Mouse (Mus musculus) stomach, embryonic 14.5 days (tissue): ENCODE data around the gene Hapln2. TPM values are rescaled to one million over a fixed set of nuclear protein-coding genes. Genes with fewer than 3 reads are reported as not detected.

ENCODE experiments used
- ATAC-seq: fragments of 200-750 bp; cut with Nextera tagmentation; 2 replicates; pipeline ENCODE4 v1.8.0; 2017; ENCODE audit warnings: low read depth, moderate TSS enrichment; ENCODE audit not compliant: insufficient number of reproducible peaks, insufficient read depth, low FRiP score
- H3K27ac ChIP-seq: fragments of 300-500 bp; sonication (generic); 2 replicates; pipeline ENCODE4 v1.5.1; 2014; ENCODE audit warnings: mild to moderate bottlenecking, low read length, moderate library complexity, mixed read lengths
- H3K27me3 ChIP-seq: fragments of 300-500 bp; sonication (generic); 2 replicates; pipeline ENCODE4 v1.6.1; 2014; ENCODE audit warnings: low read length, control low read depth, mixed read lengths; ENCODE audit not compliant: control insufficient read depth, insufficient read depth
- H3K36me3 ChIP-seq: fragments of 300-500 bp; sonication (generic); 2 replicates; pipeline ENCODE4 v1.6.1; 2014; ENCODE audit warnings: mild to moderate bottlenecking, control low read depth, low read length, moderate library complexity, mixed read lengths; ENCODE audit not compliant: control insufficient read depth, insufficient read depth
- H3K4me1 ChIP-seq: fragments of 300-500 bp; sonication (generic); 2 replicates; pipeline ENCODE4 v1.6.1; 2014; ENCODE audit warnings: low read length, control low read depth, mixed read lengths; ENCODE audit not compliant: control insufficient read depth, insufficient read depth
- H3K4me2 ChIP-seq: fragments of 300-500 bp; sonication (generic); replicated peaks from 2 replicates; pipeline ENCODE4 v1.6.1; 2014; ENCODE audit warnings: low read depth, low read length, control low read depth
- H3K4me3 ChIP-seq: fragments of 300-500 bp; sonication (generic); 2 replicates; pipeline ENCODE4 v1.5.1; 2014; ENCODE audit warnings: low read depth, low read length, control low read depth
- H3K9ac ChIP-seq: fragments of 300-500 bp; sonication (generic); replicated peaks from 2 replicates; pipeline ENCODE4 v1.6.1; 2014; ENCODE audit warnings: low read depth, mild to moderate bottlenecking, control low read depth, low read length, moderate library complexity, mixed read lengths
- H3K9me3 ChIP-seq: fragments of 300-500 bp; sonication (generic); 2 replicates; pipeline ENCODE4 v1.6.1; 2016; ENCODE audit warnings: low read depth, low read length, control low read depth; ENCODE audit not compliant: control insufficient read depth
- WGBS: fragments of 180-500 bp; shearing (Covaris S2); extraction: QIAGEN DNeasy Blood & Tissue Kit; methylation state at CpG from one replicate; pipeline ENCODE4 v1.1.7; 2014; 5-methylcytosine and 5-hydroxymethylcytosine counted together
- polyA plus RNA-seq: library from polyadenylated mRNA; unstranded; fragments of >200 nt; fragmentation: Nextera tagmentation; extraction: Ambion mirVana; gene quantifications from 2 replicates; pipeline ENCODE4 v1.2.1, GENCODE M21; 2014

Gene Hapln2
- polyA plus RNA-seq, 1 experiment from 2014 or later, result 0.26 TPM

DNA sequence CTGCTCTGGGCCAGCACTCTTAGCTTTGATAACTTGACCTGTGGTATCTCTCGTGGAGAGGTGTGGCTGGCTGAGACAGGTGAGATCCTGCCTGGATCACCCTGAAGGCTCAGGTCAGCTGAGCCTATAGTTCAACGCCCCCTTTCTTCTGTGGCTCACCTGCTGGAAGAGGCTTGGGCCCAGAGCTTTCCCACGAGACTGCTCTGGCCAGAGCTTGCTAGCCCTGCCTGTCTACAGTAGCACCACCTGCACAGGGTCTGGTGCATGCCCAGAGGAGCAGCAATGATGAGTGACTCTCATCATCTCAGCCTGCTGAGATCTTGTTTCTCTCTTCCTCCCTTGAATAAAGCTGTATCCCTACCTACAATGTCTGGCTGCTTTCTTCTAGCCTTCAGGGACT is 47.3 kb downstream of the Hapln2 start:
- H3K4me1 ChIP-seq, result peaks cover 33% of the 10 kb centered on the region
- ATAC-seq, result no peak
- H3K27me3 ChIP-seq, result no peaks in the 10 kb centered on the region
- no peaks in the 10 kb centered on the region for H3K9me3 ChIP-seq
- no peak overlapping the region for H3K27ac ChIP-seq
- WGBS, result 48% methylated on average over 3 of the region's 3 CpGs
- no peaks in the 10 kb centered on the region; the same call in 1 of the 2 replicates for H3K36me3 ChIP-seq
- H3K9ac ChIP-seq, result no peak overlapping the region
- no peak overlapping the region for H3K4me2 ChIP-seq
- no peak overlapping the region for H3K4me3 ChIP-seq

GRCm38 (mm10) chr3:87979493-87979892 is 47.9 kb downstream of the Hapln2 start:
- peaks cover 36% of the 10 kb centered on the region for H3K4me1 ChIP-seq
- H3K4me3 ChIP-seq, result no peak overlapping the region
- no peaks in the 10 kb centered on the region; the same call in 1 of the 2 replicates for H3K36me3 ChIP-seq
- 81% methylated on average over 5 of the region's 5 CpGs for WGBS
- no peaks in the 10 kb centered on the region for H3K9me3 ChIP-seq
- H3K9ac ChIP-seq, result no peak overlapping the region
- H3K27me3 ChIP-seq, result no peaks in the 10 kb centered on the region
- no peak overlapping the region for H3K4me2 ChIP-seq
- ATAC-seq, result no peak
- no peak overlapping the region for H3K27ac ChIP-seq

GRCm38 (mm10) chr3:87974381-87974987 is 52.9 kb downstream of the Hapln2 start:
- H3K4me3 ChIP-seq, result no peak overlapping the region
- ATAC-seq, result no peak
- H3K4me1 ChIP-seq, result peaks cover 38% of the 10 kb centered on the region
- no peaks in the 10 kb centered on the region for H3K27me3 ChIP-seq
- H3K27ac ChIP-seq, result peak overlapping the region; percentile 52; the same call in 1 of the 2 replicates
- H3K4me2 ChIP-seq, result peak overlapping the region; percentile 93
- 29% methylated on average over 12 of the region's 12 CpGs for WGBS
- no peaks in the 10 kb centered on the region; the same call in 1 of the 2 replicates for H3K36me3 ChIP-seq
- 0 out of 2 replicates have a peak overlapping the region, but pooled peaks have one; percentile 0 for H3K9ac ChIP-seq
- H3K9me3 ChIP-seq, result no peaks in the 10 kb centered on the region

DNA sequence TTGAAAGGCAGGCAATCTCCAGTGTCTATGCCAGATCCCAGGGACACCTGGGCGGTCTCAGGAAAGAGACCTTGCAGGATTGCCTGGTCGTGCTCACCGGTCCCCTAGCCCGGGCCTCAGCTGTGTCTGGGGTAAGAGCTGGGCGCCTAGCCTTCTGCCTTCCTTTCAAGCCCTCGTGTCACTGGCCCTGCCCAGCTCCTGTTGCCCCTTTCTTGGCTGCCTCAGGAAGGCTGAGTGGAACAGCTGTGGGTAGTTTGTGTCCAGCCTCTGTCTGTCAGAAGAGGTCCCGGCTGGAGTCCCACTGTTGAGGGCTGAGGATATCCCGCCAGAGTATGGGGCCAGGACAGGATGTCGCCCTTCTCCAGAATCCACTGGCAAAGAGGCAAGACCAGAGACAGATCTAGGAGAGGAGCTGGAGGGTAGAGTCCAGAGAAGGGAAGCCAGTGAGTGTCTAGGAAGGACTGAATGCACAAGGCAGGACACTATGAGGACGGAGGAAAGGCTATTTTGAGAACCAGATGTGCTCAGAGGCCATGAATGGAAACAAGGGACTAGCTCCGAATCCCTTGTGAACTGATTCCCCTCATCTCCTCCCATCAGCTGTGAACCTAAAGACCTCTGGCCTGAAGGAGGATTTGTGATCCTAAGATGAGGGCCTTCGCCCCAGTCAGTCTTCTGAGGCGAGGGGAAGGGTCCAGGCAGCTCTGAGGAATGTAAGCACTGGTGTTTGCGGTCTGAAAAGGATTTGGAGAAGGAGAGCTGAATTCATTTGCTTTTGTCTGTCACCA is 53.6 kb downstream of the Hapln2 start:
- no peak for ATAC-seq
- H3K4me1 ChIP-seq, result peaks cover 38% of the 10 kb centered on the region

DNA sequence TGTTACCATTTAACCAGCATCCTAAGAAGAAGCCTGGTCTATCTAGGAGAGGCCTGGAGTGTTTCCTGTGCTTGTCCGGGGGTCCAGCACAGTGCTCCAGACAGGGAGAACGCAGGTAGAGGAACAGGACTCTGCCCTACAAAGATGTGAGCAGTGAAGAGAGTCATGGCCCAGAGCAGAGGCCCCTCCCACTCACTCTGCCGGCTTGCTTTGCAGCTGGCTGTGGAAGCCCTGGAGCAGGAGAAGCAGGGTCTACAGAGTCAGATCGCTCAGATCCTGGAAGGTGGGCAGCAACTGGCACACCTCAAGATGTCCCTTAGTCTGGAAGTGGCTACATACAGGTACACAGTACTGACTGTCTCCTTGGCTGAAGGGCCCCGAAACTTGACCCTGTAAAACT is 54.6 kb downstream of the Hapln2 start:
- WGBS, result 24% methylated on average over 5 of the region's 5 CpGs
- no peak for ATAC-seq
- Histone ChIP-seq H3K4me1 (peaks cover 38% of the 10 kb centered on the region), H3K36me3 (no peaks in the 10 kb centered on the region; the same call in 1 of the 2 replicates), H3K9ac (no peak overlapping the region), H3K9me3 (no peaks in the 10 kb centered on the region), H3K4me3 (peak overlapping the region; percentile 54), H3K27me3 (no peaks in the 10 kb centered on the region), H3K27ac (no peak overlapping the region), H3K4me2 (peak overlapping the region; percentile 93)

More for the DNA sequence above, 53.6 kb downstream of the Hapln2 start:
- peak overlapping the region; percentile 93 for H3K4me2 ChIP-seq
- H3K27me3 ChIP-seq, result no peaks in the 10 kb centered on the region
- H3K27ac ChIP-seq, result peak overlapping the region; percentile 52; the same call in 1 of the 2 replicates
- H3K9ac ChIP-seq, result 0 out of 2 replicates have a peak overlapping the region, but pooled peaks have one; percentile 0
- 45% methylated on average over 14 of the region's 14 CpGs for WGBS
- no peaks in the 10 kb centered on the region for H3K9me3 ChIP-seq
- peak overlapping the region; percentile 3; the same call in 1 of the 2 replicates for H3K4me3 ChIP-seq
- H3K36me3 ChIP-seq, result no peaks in the 10 kb centered on the region; the same call in 1 of the 2 replicates

- Histone ChIP-seq H3K27me3 (no peaks in the 10 kb centered on the region), H3K36me3 (no peaks in the 10 kb centered on the region; the same call in 1 of the 2 replicates), H3K9ac (peak overlapping the region; percentile 65), H3K27ac (peak overlapping the region; percentile 58; the same call in 1 of the 2 replicates), H3K4me1 (peaks cover 38% of the 10 kb centered on the region), H3K9me3 (no peaks in the 10 kb centered on the region), H3K4me3 (peak overlapping the region; percentile 54), H3K4me2 (peak overlapping the region; percentile 93)
- WGBS, result 11% methylated on average over 8 of the region's 8 CpGs
- ATAC-seq, result no peak
Observed at GRCm38 (mm10) chr3:87972203-87972664, 55.1 kb downstream of the Hapln2 start.

Other genes starting within 250 kb of the Hapln2 start
- 0.88 and 0.97 TPM in 2 replicates for gene Ntrk1, start 232.4 kb downstream of the Hapln2 start, polyA plus RNA-seq
- gene Insrr, start 230.6 kb downstream of the Hapln2 start, polyA plus RNA-seq, result 0.20 and 0.55 TPM in 2 replicates
- 25.4 and 28.3 TPM in 2 replicates for gene Pear1, start 203.3 kb downstream of the Hapln2 start, polyA plus RNA-seq
- 0.17 TPM in 1 of 2 replicates, not detected in the other for gene Sh2d2a, start 180.8 kb downstream of the Hapln2 start, polyA plus RNA-seq
- gene Prcc, start 142.0 kb downstream of the Hapln2 start, polyA plus RNA-seq, result 12.9 and 14.1 TPM in 2 replicates
- 119 and 135 TPM in 2 replicates for gene Hdgf, start 121.3 kb downstream of the Hapln2 start, polyA plus RNA-seq
- gene Mrpl24, start 108.1 kb downstream of the Hapln2 start, polyA plus RNA-seq, result 73.5 and 75.5 TPM in 2 replicates
- 31.9 and 35.4 TPM in 2 replicates for gene Isg20l2, start 97.3 kb downstream of the Hapln2 start, polyA plus RNA-seq
- 17.9 and 20.0 TPM in 2 replicates for gene Rrnad1, start 96.9 kb downstream of the Hapln2 start, polyA plus RNA-seq
- 30.7 and 44.1 TPM in 2 replicates for gene Crabp2, start 78.9 kb downstream of the Hapln2 start, polyA plus RNA-seq
- gene Nes, start 56.5 kb downstream of the Hapln2 start, polyA plus RNA-seq, result 10.5 and 10.6 TPM in 2 replicates
- 0.10 and 0.27 TPM in 2 replicates for gene Bcan, start 27.4 kb downstream of the Hapln2 start, polyA plus RNA-seq
- gene Gpatch4, start 15.5 kb upstream of the Hapln2 start, polyA plus RNA-seq, result 33.7 and 36.0 TPM in 2 replicates
- 182 and 196 TPM in 2 replicates for gene Naxe, start 30.9 kb upstream of the Hapln2 start, polyA plus RNA-seq
- gene Ttc24, start 50.7 kb upstream of the Hapln2 start, polyA plus RNA-seq, result not detected in 2 replicates
- gene Iqgap3, start 54.4 kb upstream of the Hapln2 start, polyA plus RNA-seq, result 19.8 and 21.0 TPM in 2 replicates
- gene Mef2d, start 114.8 kb upstream of the Hapln2 start, polyA plus RNA-seq, result 19.5 and 20.1 TPM in 2 replicates
- 3.2 and 4.2 TPM in 2 replicates for gene Rhbg, start 227.1 kb upstream of the Hapln2 start, polyA plus RNA-seq